Mouse (Mus musculus) limb, embryonic 12.5 days (tissue): ENCODE measurements around the gene Sbp. TPM values are rescaled to one million over a fixed set of nuclear protein-coding genes. Genes with fewer than 3 reads are reported as not detected.
"Not testable (repeated sequence)": the region's sequence is repeated elsewhere in the genome, so short reads cannot be mapped to it uniquely, and the experiment has no call there.

Experiments
- ATAC-seq: fragments of 200-750 bp; cut with Nextera tagmentation; 2 replicates; pipeline ENCODE4 v1.8.0; 2017; ENCODE audit warnings: low read depth, moderate TSS enrichment; ENCODE audit not compliant: insufficient number of reproducible peaks, insufficient read depth, low FRiP score, low TSS enrichment
- H3K27ac ChIP-seq: fragments of 300-500 bp; sonication (generic); 2 replicates; pipeline ENCODE4 v1.5.1; 2016; ENCODE audit warnings: mild to moderate bottlenecking, moderate library complexity
- H3K27me3 ChIP-seq: fragments of 300-500 bp; sonication (generic); 2 replicates; pipeline ENCODE4 v1.6.1; 2016; ENCODE audit warnings: mild to moderate bottlenecking, moderate library complexity
- H3K36me3 ChIP-seq: fragments of 300-500 bp; sonication (generic); 2 replicates; pipeline ENCODE4 v1.6.1; 2016; ENCODE audit warnings: mild to moderate bottlenecking, moderate library complexity
- H3K4me1 ChIP-seq: fragments of 300-500 bp; sonication (generic); replicated peaks from 2 replicates; pipeline ENCODE4 v1.6.1; 2016
- H3K4me2 ChIP-seq: fragments of 300-500 bp; sonication (generic); 2 replicates; pipeline ENCODE4 v1.6.1; 2016; ENCODE audit warnings: mild to moderate bottlenecking, moderate library complexity
- H3K4me3 ChIP-seq: fragments of 300-500 bp; sonication (generic); replicated peaks from 2 replicates; pipeline ENCODE4 v1.5.1; 2016; ENCODE audit warnings: mild to moderate bottlenecking
- H3K9ac ChIP-seq: fragments of 300-500 bp; sonication (generic); replicated peaks from 2 replicates; pipeline ENCODE4 v1.6.1; 2016; ENCODE audit warnings: mild to moderate bottlenecking, moderate library complexity
- H3K9me3 ChIP-seq: fragments of 300-500 bp; sonication (generic); 2 replicates; pipeline ENCODE4 v1.6.1; 2016; ENCODE audit warnings: mild to moderate bottlenecking, moderate library complexity
- WGBS: fragments of 180-500 bp; shearing (Covaris S2); methylation state at CpG from one replicate; pipeline ENCODE4 v1.1.7; 2016; 5-methylcytosine and 5-hydroxymethylcytosine counted together
- polyA plus RNA-seq: library from polyadenylated mRNA; unstranded; fragments of >200 nt; fragmentation: Nextera tagmentation; extraction: Ambion mirVana; gene quantifications from 2 replicates; pipeline ENCODE4 v1.2.1, GENCODE M21; 2016

The Sbp gene
- polyA plus RNA-seq, result not detected in 2 replicates

DNA sequence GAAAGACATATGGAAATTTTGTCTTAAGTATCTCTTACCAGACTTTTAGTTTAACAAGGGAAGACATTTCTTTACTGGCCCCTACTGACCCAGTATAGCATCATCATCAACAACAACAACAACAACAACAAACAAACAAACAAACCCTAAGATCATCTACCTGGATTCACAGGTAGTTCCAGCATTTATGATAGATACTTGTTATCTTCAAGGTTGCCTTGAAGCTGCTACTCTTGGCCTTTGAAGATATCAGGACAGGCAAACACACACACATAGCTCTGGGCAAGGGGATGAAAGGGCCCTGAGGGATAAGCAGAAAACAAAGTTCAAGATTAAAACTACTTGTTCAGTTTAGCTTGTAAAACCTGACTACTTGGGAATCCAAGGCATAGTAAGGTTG, at the start of gene Sbp:
TSS of gene Sbp (plus strand) at position 301 of the 400 bp plus-strand sequence.
- no peaks in the 10 kb centered on the region for H3K4me1 ChIP-seq
- ATAC-seq, result no peak
- no peak within 1 kb of the TSS for H3K27ac ChIP-seq
- no peak within 1 kb of the TSS for H3K4me3 ChIP-seq
- H3K27me3 ChIP-seq, result no peaks in the 10 kb centered on the region
- no peak within 1 kb of the TSS for H3K4me2 ChIP-seq
- H3K36me3 ChIP-seq, result no peaks in the 10 kb centered on the region
- H3K9me3 ChIP-seq, result no peaks in the 10 kb centered on the region
- no peak within 1 kb of the TSS for H3K9ac ChIP-seq

DNA sequence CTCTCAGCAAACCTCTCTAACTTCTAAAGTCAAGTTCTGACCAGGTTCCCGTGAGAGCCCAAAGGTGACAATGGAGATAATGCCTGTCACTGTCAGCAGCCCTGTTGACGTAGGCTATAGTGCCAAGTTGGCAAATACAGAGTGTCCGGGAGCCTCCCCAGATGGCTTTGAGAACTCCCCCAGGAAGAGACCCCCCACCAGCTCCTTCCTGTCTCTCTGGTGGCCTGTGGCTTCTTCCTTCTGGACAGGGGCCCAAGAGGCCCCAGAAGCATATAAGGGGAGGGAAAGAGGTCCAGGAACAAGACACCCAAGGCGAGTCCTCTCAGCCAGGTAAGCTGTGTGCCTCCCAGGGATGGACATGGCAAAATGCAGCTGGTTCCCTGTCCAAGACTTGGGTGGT, 24.3 kb upstream of the Sbp start, which contains the start of gene Dcpp3:
TSS of gene Dcpp3 (plus strand) at position 301 of the 400 bp plus-strand sequence.
- not testable (repeated sequence) for H3K9ac ChIP-seq, H3K4me1 ChIP-seq, H3K4me3 ChIP-seq, H3K9me3 ChIP-seq, H3K27ac ChIP-seq, ATAC-seq, H3K36me3 ChIP-seq, H3K4me2 ChIP-seq, H3K27me3 ChIP-seq
- 83% methylated on average over 4 of the region's 4 CpGs for WGBS

- under 1% methylated on average over 29 of the region's 29 CpGs for WGBS
- Histone ChIP-seq H3K27me3 (no peaks in the 10 kb centered on the region), H3K9ac (peak overlapping the region; percentile 60), H3K4me1 (peaks cover 8% of the 10 kb centered on the region), H3K4me3 (peak overlapping the region; percentile 53), H3K36me3 (no peaks in the 10 kb centered on the region), H3K9me3 (no peaks in the 10 kb centered on the region), H3K4me2 (peak overlapping the region; percentile 61), H3K27ac (peak overlapping the region; percentile 92)
- peak; percentile 98 for ATAC-seq
Observed at GRCm38 (mm10) chr17:23924531-23925007, 16.9 kb upstream of the Sbp start.

DNA sequence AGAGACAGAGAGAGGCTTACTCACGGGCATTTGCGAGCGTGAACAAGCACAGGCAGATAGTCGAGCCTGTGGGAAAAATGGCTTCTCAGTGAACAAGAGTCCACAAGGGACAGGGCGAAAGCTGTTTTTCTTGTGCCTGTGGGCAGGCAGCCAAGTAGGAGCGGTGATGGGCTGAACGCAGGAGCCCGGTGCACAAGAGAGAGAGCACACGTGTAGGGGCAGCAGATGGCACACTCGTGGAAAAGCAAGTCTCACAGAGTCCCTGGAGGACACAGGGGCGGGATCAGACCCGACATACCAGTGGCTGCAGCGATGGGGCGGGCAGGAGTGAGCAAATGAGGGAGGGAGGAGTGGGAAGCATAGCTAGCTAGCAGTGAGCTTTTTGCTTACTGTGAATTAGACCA, 16.4 kb upstream of the Sbp start:
- ATAC-seq, result peak; percentile 54
- peak overlapping the region; percentile 60 for H3K9ac ChIP-seq
- peak overlapping the region; percentile 92 for H3K27ac ChIP-seq

DNA sequence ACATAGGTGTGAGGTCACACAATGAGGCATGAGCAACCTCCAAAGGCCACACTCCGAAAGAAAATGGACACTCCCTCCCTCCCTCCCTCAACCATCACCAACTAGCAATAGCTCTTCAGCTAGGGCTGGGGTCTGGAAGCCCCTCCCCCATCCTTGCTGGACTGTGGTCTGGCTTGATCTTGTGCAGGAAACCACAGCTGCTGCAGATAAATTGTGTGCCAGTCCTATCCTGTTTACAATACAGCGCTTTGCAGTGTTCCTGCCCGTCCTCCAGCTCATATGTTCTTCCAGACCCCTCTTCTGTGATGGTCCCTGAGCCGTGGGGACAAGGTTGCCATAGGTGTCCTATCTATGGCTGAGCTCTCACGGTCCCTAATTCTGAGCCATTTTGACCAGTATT, 10.3 kb upstream of the Sbp start:
- no peak overlapping the region for H3K4me3 ChIP-seq
- H3K36me3 ChIP-seq, result no peaks in the 10 kb centered on the region
- H3K9ac ChIP-seq, result no peak overlapping the region
- H3K27me3 ChIP-seq, result no peaks in the 10 kb centered on the region
- 79% methylated on average over 5 of the region's 5 CpGs for WGBS
- H3K27ac ChIP-seq, result no peak overlapping the region
- H3K9me3 ChIP-seq, result no peaks in the 10 kb centered on the region
- no peak for ATAC-seq
- no peaks in the 10 kb centered on the region; the same call in 1 of the 2 replicates for H3K4me1 ChIP-seq
- H3K4me2 ChIP-seq, result no peak overlapping the region

More for the DNA sequence above, 16.4 kb upstream of the Sbp start:
- H3K4me2 ChIP-seq, result peak overlapping the region; percentile 61
- H3K9me3 ChIP-seq, result no peaks in the 10 kb centered on the region
- under 1% methylated on average over 14 of the region's 14 CpGs for WGBS
- H3K27me3 ChIP-seq, result no peaks in the 10 kb centered on the region
- no peaks in the 10 kb centered on the region for H3K36me3 ChIP-seq
- peaks cover 8% of the 10 kb centered on the region for H3K4me1 ChIP-seq
- H3K4me3 ChIP-seq, result peak overlapping the region; percentile 53

- not testable (repeated sequence) for ATAC-seq, H3K9ac ChIP-seq, H3K36me3 ChIP-seq, H3K9me3 ChIP-seq, H3K27ac ChIP-seq, H3K4me3 ChIP-seq, H3K27me3 ChIP-seq, H3K4me2 ChIP-seq, H3K4me1 ChIP-seq
- WGBS, result 85% methylated on average over 4 of the region's 4 CpGs
Observed at GRCm38 (mm10) chr17:23947486-23947885, 6.0 kb downstream of the Sbp start.

DNA sequence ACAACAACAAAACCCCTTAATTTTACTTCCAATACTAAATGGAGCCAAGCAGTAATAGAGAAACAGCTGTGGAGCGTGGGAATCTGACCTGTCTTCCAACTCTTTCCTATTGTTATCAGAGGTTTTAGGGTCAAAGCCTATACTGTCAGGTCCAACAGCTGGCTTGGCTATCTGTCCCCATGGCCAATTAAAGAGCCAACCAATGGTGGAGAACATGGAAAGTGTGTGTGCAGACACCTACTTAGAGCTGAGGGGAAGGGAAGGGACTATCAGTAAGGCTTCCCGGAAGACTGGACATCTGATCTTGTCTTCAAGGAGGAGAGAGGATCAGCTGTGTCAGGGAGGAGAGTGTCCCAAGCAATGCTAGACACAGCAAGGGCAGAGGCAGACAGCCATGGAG, 7.6 kb downstream of the Sbp start:
- no peak overlapping the region for H3K4me2 ChIP-seq
- H3K9me3 ChIP-seq, result no peaks in the 10 kb centered on the region
- no peak for ATAC-seq
- 88% methylated on average over 2 of the region's 2 CpGs for WGBS
- no peaks in the 10 kb centered on the region for H3K36me3 ChIP-seq
- H3K27ac ChIP-seq, result no peak overlapping the region
- no peaks in the 10 kb centered on the region for H3K27me3 ChIP-seq
- H3K4me1 ChIP-seq, result no peaks in the 10 kb centered on the region
- H3K4me3 ChIP-seq, result no peak overlapping the region
- H3K9ac ChIP-seq, result no peak overlapping the region

DNA sequence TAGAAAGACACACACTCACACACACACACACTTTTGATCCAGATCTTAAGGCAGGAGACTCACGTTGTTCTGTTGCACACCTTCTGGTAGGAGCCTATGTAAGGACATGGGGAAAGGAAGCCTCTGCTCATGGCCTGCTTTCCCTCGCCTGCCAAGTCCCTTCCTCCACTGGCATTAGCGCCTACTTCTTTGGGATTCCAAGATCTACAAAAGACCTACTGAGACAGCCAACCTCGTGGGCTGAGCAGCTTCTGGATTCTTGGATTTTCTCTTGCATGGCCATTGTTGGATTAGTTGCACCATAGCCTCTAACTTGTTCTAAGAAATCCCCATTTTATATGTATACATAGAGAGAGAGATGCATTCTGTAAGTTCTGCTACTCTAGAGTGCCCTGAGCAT, 9.4 kb downstream of the Sbp start:
- WGBS, result 63% methylated on average over 4 of the region's 4 CpGs
- not testable (repeated sequence) for H3K9ac ChIP-seq, H3K36me3 ChIP-seq

GRCm38 (mm10) chr17:23955174-23955573, 13.7 kb downstream of the Sbp start, which contains the start of gene Sbpl:
Gene Sbpl (minus strand): TSS chr17:23955274.
- no peak within 1 kb of the TSS for H3K4me3 ChIP-seq
- H3K9me3 ChIP-seq, result no peaks in the 10 kb centered on the region
- H3K36me3 ChIP-seq, result no peaks in the 10 kb centered on the region
- no peak within 1 kb of the TSS for H3K9ac ChIP-seq
- no peak for ATAC-seq
- H3K27me3 ChIP-seq, result no peaks in the 10 kb centered on the region
- no peaks in the 10 kb centered on the region for H3K4me1 ChIP-seq
- H3K27ac ChIP-seq, result no peak within 1 kb of the TSS
- no peak within 1 kb of the TSS for H3K4me2 ChIP-seq
- 76% methylated on average over 5 of the region's 5 CpGs for WGBS

More for the DNA sequence above, 9.4 kb downstream of the Sbp start:
- H3K9me3 ChIP-seq, H3K27me3 ChIP-seq, H3K4me3 ChIP-seq, H3K27ac ChIP-seq, H3K4me1 ChIP-seq, H3K4me2 ChIP-seq, ATAC-seq: not testable (repeated sequence)

DNA sequence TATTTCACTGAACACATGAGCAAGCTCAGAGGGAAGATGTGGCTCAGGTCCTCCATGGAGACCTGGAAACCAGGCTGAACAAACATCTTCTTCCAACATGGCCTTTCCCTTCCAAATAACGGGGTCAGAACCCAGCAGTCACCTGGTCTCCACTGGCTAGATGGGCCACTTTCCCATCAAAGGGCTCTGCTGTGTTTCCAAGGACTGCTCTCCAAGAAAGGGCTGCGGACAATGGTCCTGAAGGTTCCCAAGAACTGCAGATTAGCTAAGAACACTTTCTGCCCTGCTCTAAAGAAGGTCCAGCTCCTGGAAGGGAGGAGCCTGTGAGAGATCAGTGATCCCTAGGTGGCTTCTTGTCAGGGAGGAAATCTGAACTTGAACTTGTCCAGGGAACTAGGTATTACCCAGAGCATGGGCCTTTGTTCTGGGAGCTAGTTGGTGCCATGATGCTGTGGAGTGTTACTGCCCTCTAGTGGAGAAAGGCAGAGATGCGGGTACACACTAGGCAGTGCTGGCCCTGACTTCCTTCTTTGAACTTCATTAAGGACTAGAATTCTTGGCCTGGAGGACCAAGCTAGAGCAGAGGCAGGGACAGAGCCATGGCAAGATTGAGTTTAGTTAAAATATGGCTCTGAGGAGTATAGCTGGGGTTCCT, 18.7 kb downstream of the Sbp start:
- H3K27ac ChIP-seq, result peak overlapping the region; percentile 5; the same call in 1 of the 2 replicates
- H3K36me3 ChIP-seq, result no peaks in the 10 kb centered on the region
- WGBS, result 40% methylated on average over 3 of the region's 3 CpGs
- no peaks in the 10 kb centered on the region for H3K27me3 ChIP-seq
- H3K4me3 ChIP-seq, result no peak overlapping the region
- H3K9ac ChIP-seq, result no peak overlapping the region
- ATAC-seq, result peak; percentile 91
- H3K4me2 ChIP-seq, result no peak overlapping the region
- no peaks in the 10 kb centered on the region for H3K4me1 ChIP-seq
- no peaks in the 10 kb centered on the region for H3K9me3 ChIP-seq

- Histone ChIP-seq H3K4me3 (no peak overlapping the region), H3K9ac (no peak overlapping the region), H3K27me3 (no peaks in the 10 kb centered on the region), H3K27ac (no peak overlapping the region), H3K4me1 (no peaks in the 10 kb centered on the region), H3K9me3 (no peaks in the 10 kb centered on the region), H3K4me2 (no peak overlapping the region), H3K36me3 (no peaks in the 10 kb centered on the region)
- 66% methylated on average over 4 of the region's 4 CpGs for WGBS
- ATAC-seq, result no peak
Observed at GRCm38 (mm10) chr17:23961573-23962122, 20.2 kb downstream of the Sbp start.
